Mouse (Mus musculus): ENCODE measurements at regions not wholly inside any gene's neighbourhood (a gene's known extent, or its start where the extent isn't known, plus 50 kb on each side); places are given as distances from the start of the nearest gene placed in this dataset.
A peak's percentile ranks its signal among the peaks of the same experiment; 100 is the strongest.

DNA sequence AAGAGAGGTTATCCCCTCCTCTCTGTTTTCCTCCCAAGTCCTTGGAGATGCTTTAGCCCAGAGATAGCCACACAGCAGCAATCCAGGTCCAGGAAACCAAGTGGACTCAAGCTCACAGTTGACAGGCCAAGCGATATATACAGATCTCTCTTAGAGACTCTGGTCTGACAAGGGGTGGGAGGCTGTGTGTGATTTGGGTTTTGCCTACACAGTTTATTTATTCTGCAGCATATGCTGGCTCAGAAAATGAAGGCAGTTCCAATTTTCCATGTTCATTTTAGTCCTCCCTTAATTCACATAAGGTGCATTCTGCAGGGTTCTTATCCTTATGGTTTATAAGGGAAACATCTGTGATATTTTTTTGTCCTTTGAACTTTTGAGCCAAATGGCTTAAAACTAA, 595.0 kb upstream of the Apob start:
- no peak for DNase-seq

DNA sequence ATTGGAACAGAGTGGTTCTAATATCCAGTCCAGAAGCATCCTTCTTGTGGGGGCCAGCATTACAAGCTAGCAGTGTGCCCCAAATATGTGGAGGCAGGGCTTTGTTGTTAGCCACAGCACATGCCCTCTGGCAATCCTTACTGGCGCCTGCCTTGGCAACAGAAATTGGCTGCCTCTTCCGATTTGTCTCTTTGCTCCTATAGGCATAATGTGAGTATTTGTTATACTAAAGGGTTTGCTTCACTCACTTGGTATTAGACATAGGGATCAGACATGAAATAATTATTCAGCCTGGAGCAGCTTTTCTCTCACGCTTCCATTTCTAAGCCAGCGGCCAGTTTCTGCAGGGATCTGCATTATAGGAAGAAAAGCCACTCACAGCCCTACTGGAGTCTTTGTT, 573.6 kb upstream of the Apob start:
- no peak for DNase-seq

DNA sequence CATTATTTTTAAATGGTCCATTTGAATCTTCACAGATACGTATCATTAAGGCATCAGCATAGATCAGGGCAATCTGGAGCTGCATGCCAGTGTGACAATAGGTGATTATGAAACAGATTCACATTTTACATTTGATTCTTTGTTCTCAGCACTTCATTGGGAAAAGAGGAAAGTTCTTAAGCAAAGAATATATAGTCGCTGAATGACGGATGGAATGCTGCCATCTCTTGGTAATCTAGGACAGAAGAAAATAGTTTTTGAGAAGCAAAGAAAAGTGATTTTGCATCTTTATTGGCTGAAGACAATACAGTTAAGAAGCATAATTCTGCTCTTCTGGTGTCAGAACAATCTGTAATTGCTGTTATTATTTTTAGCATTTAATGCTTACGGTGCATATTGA, 565.6 kb upstream of the Apob start:
- no peak for DNase-seq

DNA sequence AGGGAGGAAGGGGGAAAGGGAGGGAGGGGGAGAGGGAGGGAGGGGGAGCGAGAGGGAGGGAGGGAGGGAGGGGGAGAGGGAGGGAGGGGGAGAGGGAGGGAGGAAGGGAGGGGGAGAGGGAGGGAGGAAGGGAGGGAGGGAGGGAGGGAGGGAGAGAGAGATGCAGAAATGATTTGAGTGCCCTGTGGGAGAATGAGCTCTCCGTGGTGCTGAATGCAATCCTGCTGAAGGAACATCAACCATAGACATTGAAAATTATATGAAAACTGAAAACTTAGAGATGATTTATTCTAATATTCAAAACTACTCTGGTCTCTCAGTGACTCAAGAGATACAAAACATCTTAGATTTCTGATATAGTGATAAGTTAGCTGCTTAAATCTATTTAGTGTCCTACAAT, 557.2 kb upstream of the Apob start:
- DNase-seq = peak; percentile 51

DNA sequence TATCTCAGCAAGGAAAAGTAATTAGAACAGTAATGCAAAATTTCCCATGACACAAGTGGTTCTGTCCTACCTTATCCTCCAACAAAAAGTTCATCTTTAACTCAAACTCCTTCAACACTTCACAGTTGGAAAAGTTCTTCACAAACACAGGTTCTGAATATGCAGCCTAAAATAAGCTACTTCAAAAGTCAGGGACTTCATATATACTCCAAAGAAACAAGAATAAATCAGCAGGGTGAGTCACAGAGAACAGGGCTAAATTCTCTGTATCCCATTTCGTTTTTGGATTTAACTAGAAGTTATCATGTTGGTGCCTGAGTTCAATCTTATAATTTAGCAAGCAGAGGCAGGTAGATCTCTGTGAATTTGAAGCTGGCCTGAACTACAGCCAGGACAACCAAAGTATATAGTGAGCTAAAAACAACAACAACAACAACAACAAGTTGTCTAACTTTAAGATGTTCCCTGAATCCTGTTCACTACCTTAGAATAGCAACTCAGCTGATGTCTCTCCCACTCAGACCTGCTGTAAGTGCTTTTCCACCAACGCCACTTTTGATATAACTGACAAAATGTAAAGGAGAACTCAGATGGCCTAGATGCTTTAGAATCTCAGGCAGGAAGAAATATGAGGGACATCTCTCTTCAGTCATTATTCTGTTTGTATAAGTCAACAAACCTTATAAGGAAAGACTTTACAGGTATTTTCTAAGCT, 555.5 kb upstream of the Apob start:
- no peak for DNase-seq

DNA sequence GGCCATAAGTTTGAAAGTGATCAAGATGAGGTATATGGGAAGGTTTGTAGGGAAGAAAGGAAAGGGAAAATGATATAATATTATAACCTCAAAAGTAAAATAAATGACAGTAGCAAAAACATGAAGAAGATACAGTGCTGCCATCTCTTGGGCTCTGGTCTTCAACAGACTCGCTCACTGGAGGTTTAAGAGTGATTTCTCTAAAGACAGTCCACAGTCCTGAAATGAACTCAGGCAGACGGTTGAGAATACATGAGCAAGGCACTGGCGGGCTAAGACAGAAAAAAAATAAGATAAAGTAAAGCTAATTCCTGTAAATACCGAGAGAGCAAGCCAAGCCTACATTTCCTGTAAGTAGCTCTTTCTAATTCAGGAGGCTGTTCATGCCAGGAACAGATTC, 546.5 kb upstream of the Apob start:
- DNase-seq = no peak

DNA sequence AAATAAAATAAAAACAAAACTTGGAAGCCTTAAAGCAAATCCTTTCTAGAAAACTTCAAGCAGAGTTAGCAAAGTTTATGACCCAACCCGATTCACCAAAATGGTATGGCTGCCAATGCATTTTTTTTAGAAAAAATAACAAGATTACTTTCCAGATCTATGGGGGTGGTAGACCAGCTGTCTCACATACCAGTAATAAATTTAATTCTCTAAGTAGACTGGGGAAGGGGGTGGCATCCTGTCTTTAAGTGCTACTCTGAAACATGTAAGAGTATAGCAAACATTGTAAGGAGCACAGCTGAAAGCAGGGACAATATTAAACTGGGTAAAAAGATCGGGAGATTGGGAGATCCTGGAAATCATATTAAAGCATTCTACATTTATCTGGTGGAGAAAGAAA, 532.2 kb upstream of the Apob start:
- no peak for DNase-seq

DNA sequence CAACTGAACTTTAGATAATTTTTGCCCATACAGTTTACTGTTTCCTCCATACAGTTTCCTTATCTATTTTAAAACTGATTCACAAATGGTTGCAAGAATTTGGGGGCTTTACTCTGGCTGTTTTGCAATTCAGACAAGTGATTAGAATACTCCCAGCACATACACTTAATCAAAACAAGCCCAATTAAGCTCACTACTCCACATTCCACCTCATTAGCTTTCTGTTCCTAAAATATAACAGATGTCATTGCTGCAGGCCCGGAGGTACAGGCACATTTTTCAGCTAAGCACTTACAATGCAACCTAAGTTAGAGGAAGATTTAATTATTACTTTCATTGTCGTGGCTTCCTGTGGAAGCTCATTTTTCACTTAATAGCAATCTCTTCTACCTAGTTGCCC, 526.9 kb upstream of the Apob start:
- no peak for DNase-seq

DNA sequence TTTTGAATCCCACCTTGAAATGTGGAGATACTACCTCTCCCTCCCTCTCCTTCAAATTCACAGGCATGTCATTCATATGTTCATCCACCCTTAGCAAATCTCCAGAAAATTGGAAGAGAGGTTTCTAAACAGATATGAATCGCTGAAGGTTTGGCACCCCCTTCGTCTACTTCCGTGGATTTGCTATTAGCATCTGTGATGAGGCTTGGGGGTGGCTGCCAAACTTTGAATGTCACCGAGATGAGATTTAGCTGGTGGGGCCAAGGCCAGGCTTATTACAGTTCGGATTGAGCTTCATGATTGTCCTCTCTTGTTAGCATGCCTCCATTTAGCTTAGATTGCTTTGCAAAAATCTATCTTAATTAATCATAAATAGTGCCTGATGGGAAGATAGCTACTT, 520.4 kb upstream of the Apob start:
- DNase-seq = no peak

DNA sequence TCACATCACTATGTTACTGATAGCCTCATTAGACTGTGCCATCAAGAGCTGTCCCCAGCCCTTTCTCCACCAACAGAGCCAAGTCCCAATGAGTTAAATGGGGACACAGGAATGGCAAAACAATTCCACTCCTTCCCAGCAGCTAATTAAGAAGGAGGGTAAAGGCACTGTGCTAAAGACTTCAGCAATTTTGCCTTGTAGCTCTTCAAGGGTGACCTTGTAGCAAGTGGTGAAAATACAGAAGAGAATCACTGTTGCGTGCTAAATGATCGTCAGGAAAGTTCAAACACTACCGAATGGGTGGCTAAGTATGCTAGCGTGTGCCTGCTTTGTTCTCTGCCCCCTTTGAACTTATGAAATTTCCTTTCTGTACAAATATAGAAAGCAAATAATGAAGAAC, 519.9 kb upstream of the Apob start:
- no peak for DNase-seq

DNA sequence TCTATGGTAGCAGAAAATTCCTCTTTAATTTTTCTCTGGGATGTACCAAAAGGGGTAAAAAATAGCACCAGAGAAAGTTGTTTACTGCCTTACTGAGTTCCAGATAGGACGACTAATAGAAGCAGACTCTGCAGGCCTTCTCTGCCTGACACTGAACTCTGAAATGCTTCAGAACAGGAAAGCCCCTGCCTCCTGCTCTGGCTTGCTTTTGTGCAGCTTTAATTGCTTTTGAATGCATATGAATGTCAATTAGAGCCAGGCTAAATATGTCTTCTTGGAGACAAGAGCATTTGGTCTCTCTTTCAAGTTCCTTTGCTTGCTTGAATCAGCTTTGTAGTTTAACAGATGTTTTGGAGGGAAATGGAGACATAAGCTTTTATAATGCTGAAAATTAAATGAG, 512.5 kb upstream of the Apob start:
- DNase-seq = peak; percentile 12

DNA sequence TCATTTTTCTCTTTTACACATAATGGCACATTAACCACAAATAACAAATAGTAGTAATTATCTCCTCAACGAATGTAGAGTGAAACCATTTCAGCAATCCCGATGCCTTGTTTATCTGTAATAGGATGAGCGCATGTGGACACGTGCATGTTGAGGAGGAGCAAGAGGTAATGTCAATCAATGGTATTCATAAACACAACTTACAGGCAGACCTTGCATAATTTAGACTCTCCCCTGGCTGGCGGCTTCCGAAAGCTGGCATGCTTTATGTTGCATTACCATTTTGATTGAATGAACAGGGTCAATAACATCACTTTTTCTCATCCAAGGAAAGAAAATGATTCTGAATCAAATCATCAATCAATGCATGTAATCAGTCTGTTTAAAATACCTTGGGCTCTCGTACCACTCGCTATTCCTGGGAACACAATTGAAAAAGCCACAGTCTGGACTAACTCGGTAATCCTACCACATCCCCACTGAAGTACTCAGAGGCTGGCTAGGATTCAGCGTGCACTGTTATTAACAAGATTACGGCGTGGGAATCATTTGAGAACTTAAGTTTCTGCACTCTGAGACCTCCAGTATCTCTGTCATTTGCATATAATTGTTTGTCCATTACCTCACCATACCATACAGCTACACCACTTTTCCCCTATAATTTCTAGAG, 464.7 kb upstream of the Apob start:
- no peak for DNase-seq

DNA sequence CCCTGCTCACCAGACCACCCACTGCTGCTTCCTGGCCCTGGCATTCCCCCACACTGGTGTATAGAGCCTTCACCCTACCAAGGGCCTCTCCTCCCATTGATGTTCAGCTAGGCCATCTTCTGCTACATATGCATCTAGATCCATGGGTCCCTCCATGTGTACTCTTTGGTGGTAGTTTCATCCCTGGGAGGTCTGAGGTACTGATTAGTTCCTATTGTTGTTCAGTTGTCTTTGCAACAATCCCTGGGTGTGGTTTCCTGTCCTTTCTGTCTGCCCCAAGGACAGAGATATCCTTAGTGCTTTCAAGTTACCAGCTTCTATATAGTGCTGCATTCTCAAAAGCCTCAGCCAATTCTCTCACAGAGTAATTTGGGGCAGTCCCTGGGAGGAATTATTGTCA, 440.1 kb upstream of the Apob start:
- no peak for DNase-seq

DNA sequence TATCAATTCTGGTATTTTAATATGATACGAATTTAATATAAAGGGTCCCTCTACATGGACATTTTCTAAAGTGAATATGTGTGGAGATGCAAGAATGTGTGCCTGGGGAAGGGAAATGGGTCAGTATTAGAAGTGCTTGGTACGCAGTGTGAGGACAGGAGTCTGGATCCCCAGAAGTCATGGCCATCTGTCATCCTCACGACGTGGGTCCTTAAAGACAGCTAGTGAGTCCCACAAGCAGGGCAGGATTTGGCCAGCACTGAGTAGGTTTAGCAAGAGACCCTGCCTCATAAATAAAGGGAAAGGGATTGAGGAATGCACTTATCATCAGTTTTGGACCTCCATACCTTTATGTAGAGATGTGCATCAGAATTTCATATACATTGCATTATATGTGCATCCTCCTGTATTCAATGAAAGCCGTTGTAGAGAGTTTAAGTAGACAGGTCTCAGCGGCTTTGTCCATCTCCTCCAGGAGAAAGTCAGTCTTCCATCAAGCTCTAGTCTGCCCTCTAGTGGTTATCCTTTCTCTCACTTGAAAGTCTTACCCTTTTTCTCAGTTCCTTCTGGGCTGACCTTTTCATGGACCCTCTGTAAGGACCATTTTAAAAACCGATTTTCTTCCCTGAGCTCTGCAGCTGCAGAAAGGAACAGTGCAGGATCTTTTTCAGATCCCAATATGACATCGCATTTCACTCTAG, 434.0 kb upstream of the Apob start:
- peak; percentile 81 for DNase-seq

DNA sequence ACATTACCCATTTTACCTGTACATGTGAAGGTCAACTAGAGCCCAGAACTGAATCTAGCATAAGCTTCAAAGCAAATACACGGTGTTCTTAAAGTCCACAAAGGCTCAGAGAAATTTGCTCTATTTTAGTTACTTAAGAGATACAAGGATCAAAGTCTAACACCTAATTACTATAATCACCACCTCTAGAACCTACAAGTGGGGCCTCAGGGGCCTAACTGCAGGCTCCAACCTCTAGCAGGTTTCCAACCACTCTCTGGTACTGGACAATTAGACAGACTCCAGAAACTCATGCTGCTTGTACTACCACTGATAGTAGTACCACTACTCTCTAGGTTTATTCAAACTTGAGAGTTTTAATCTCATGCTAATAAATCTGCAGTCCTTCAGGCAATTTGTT, 428.7 kb upstream of the Apob start:
- no peak for DNase-seq

DNA sequence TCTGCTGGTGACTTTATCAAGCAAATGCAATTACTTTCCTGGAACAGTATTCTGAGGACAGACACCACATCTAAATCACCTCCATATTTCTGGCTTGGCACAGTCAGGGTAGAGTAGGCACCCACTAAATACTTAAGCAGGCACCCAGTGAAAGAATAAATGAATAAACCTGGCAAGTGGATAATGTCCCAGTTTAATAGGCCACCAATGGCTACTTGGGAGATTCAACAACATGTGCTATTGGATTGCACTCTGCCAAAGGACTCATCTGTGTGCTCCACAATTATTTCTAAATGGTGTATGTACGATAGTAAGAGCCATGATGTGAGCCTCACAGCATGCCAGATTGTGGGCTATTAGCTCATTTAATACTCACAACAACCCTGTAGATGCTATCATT, 417.2 kb upstream of the Apob start:
- DNase-seq = no peak

DNA sequence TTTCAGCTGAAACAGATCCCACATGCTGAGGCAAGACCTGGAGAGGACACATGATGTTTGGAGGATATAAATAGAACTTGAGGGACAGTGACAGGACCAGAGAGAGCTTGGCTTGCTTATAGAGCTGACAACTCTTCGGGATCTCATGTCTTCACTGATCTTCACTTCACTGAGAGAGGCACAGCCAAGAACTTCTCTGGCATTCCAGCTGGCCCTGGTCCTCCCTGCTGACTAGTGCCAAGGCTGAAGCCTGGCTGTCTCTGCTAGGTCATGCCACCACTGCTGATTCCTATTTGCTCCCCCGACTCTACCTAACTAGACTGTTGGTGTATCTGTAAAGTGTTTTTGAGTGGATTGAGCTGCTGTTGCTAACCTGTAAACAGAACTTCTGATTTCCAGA, 401.4 kb upstream of the Apob start:
- no peak for DNase-seq

DNA sequence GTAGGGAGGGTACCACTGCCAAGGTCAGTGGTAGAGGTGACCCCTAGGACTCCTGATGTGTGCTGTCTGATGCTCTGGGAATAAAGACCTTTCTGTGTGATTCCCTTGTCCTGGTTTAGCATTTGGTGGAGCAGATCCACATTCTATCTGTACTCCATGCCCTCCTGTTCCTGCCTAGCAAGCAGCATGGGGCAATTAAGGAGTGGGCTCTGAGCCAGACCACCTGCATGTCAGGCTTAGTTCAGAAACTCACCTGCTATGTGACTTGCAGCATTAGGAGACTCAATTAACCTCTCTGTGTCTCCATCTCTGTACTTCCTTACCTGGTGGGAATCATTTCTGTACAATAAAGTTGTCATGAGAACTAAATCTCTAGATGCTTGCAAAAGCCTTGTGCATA, 389.9 kb upstream of the Apob start:
- DNase-seq = no peak

DNA sequence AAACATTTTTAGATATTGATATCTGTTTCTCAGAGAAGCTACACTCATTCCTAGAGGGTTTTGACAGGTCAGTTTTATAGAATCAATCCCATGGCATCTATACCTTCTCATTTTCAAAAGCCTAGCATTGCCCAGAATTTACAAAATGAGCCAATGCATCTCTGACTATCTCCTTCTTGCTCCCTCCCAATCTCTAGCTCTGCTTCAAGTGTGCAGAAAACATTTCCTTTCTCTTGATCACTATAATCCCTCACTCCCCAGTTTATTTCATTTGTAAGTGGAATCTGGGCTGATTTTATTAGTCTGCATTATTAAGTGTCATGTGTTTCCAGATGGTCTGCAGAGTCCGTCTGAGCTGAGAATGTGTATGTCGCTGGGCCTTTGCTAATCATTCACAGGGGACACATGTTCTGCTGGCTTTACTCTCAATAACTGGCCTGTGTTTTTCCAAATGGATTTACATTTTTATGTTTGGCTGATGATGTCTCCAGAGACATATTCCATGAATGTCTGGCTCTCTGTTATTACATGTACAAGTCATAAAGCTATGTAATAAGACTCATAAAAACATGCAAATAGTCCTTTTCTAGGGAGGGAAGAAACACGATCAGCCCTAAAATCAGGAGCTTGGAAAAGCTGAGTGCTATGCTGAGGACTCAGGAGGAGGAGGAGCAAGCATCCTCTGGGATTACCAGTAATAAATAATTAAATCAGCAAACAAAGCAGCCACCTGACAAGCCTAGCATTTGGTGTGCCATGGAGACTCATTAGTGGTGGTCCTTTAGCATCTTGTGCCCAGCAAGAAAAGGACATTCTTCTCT, 366.0 kb upstream of the Apob start:
- peak; percentile 1 for DNase-seq

DNA sequence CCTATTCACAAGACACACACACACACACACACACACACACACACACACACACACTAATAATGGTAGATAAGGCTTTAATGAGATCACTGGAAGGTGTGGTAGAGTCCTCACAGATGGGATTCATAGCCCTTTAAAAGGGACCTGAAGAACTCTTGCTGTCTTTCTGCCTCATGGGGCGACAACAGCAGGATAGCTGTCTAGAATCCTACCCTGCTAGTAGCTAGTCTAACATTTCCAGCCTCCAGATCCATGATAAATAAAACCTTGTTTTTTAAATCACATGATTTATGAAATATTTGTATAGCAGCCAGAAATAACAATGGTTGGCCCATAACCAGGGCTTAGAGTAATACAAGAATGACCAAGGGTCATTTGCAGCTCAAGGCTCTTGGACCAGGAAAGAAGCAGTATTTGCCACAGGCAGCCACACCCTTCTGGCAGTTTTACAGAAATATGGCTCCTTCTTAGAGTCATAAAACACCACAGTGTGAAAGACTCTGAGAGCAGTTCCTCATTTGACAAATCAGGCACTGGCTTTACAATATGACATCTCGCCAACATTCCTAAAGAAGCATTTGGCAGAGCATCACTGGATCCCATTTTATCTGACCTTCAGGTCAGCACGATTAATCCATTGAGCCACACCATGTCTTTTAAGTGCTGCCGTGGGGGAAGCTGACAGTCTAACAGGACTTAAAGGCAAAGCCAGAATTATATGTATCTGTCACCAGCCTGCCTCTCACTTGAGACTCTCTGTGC, 340.9 kb upstream of the Apob start:
- no peak for DNase-seq

DNA sequence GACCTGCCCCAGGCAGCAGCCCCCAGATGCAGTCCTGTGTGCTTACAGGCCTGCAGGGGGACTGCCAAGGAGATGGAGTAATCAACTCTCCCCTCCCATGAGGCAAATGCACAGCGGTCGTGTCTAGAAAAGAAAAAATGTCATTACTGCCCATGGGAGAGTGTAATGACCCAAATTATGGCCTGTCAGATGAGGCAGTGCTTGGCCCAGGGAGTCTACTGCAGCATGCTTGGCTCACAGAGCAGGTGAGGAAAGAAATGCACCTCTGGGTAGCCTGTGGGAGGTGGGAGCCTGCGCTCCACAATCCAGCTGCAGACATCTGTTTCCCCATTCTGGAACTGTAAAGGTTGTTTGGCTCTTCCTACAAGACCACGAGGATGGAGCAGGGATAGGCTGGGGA, 339.8 kb upstream of the Apob start:
- DNase-seq = no peak

DNA sequence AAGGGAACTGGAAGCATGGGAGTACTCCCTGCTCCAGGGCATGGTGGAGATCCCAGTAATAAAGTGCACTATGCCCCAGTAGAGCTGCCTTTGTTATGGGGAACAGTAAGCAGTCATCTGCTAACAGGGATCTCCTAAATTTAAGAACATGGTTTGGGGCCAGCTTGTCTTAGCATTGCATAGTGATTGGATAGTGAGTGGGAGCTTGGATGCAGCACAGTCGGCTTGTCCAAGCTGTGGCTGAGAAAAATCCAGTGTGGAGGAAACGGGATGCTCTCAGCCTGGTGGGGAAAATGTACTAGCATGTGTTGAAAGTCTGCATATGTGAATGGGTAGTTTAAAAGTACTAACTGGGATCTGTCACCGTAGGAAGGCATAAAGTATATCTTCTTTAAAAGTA, 326.6 kb upstream of the Apob start:
- DNase-seq = no peak

DNA sequence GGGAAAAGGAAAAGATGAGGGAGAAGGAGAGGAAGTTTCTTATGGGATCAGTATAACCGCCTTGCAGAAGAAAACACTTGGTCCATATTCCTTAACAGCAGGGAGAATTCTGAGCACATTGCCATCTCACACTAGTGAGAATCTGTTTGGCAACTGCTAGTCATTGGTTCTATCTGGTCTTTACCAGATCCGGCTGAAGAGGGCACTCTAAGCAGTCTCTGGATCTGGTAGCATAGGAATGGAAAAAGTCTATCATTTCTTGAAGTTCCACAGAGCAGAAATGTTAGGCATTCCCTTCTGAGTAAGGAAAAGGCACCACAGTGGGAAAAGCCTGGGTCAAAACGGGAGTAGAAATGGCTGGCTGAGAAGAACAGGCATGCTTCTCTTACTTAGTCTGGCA, 315.4 kb upstream of the Apob start:
- DNase-seq = no peak

All from embryo, embryonic 11 days (tissue).